Mouse (Mus musculus) urinary bladder, postnatal 14 days (tissue): ENCODE data around the gene Psg26.
"Not testable (repeated sequence)": the region's sequence is repeated elsewhere in the genome, so short reads cannot be mapped to it uniquely, and the experiment has no call there.

Experiments
- DNase-seq: peaks from one replicate; pipeline ENCODE4 v3.0.0; 2021; ENCODE audit warnings: low spot score

The Psg26 gene

DNA sequence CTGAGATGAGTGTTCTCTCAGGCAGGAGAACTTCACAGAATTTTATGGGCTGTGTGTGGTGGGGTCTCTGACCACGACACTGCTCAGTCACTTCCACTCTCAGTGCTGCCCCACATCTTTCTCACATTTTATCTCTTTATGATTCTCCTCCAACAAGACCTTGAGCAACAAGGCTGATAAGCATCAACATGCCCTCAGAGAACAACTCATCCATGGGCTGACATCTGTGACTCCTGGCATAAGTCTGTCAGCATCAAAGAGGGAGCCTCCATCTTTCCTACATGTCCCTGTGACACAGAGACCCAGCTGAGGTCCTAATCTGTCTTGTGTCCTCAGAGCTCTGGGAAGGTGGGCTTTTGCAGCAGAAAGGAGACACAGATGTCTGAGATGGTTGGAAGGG, at the start of gene Psg26:
TSS of gene Psg26 (minus strand) at position 101 of the 400 bp plus-strand sequence.
- no peak for DNase-seq

DNA sequence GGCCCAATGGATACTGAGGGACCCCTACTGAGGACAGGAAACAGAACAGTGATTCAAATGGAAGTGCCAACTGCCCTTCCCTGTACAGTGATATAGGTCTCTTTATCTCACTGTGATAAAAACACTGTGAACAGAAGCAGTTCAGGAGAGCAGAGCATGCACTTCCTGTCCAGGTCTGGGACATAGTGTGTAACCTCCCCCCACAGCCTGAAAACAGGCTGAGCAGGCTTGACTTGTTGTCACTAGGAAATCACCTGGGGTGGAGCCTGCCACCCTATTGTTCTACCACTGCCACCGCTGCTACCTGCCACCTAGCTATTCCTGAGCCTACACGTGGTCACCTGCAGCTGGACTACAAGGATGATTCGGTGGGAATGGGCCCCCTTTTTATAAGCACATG, 49.4 kb upstream of the Psg26 start:
- peak; percentile 60 for DNase-seq

DNA sequence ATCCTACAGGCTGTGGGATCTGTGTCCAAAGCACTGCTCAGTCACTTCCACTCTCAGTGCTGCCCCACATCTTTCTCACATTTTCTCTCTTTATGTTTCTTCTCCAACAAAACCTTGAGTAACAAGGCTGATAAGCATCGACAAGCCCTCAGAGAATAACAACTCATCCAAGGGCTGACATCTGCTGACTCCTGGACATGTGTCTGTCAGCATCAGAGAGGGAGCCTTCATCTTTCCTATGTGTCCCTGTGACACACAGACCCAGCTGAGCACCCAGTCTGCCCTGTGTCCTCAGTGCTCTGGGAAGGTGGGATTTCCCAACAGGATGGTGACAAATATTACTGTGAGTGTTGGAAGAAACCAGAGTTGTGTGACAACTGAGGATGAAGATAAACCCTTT, 48.2 kb upstream of the Psg26 start, which contains the start of gene Psg25:
TSS of gene Psg25 (minus strand) at position 101 of the 400 bp plus-strand sequence.
- no peak for DNase-seq

DNA sequence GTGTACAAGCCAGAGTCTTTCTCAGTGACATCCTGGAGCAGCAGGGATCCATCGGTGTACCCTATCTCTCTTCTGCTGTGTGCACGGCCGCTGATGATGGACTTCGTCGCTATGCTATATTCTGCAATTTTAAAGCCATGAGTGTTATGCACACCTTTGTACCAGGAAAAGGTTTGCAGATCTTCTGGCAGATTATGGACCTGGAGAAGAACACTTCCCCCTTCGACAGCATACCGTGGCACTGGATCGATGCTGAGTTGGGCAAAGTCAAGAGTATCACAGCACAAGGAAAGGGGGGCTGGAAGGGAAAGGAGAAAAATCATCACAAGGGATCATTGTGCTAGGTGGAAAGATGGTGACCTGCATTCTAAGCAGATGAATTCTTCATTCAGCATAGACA, 40.7 kb upstream of the Psg26 start:
- DNase-seq: no peak

- DNase-seq: not testable (repeated sequence)
Measured at GRCm38 (mm10) chr7:18512848-18513247, 28.9 kb upstream of the Psg26 start.

DNA sequence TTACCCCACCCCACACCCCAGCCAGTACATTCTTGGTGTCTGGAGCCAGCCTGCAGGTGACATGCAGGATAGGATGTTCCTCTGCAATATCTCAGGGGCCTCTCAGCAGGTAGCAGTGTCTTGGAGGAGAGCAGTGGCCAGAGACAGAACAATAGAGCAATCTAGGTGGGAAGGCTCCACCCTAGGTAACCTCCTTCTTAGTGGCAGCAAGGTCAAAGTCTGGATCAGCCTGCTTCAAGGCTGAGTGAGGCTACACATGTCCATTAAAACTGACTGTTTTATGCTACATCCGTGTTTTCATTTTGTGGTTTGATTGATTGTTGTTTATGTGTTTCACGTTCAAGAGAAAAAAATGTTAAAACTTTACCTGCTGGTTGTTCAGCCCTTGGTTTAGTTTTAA, 28.4 kb upstream of the Psg26 start:
- not testable (repeated sequence) for DNase-seq

- DNase-seq: peak; percentile 11
Measured at GRCm38 (mm10) chr7:18511479-18511878, 27.5 kb upstream of the Psg26 start.

- DNase-seq: not testable (repeated sequence)
Measured at GRCm38 (mm10) chr7:18431941-18432340, 52.0 kb downstream of the Psg26 start, which contains the start of gene Psg28. Psg28 (minus strand) TSS chr7:18432041.
